Mouse (Mus musculus) layer of hippocampus, postnatal 25 days (tissue): ENCODE data around the gene Pdzk1. TPM values are rescaled to one million over a fixed set of nuclear protein-coding genes. Genes with fewer than 3 reads are reported as not detected.
A peak's percentile ranks its signal among the peaks of the same experiment; 100 is the strongest.

Experiments
- DNase-seq, 2 experiments: peaks; one replicate each; pipeline ENCODE4 v3.0.0; 2022; ENCODE audit warnings: mixed read lengths in 2 of 2, low spot score in 1 of 2; ENCODE audit errors: extremely low spot score in 1 of 2
- total RNA-seq, 2 experiments: library from RNA; stranded (reverse); gene quantifications; 2 replicates each; pipeline ENCODE4 v1.2.3; 2021

The Pdzk1 gene
- total RNA-seq, 2 experiments from 2014 or later: 0.22 to 0.35 TPM

DNA sequence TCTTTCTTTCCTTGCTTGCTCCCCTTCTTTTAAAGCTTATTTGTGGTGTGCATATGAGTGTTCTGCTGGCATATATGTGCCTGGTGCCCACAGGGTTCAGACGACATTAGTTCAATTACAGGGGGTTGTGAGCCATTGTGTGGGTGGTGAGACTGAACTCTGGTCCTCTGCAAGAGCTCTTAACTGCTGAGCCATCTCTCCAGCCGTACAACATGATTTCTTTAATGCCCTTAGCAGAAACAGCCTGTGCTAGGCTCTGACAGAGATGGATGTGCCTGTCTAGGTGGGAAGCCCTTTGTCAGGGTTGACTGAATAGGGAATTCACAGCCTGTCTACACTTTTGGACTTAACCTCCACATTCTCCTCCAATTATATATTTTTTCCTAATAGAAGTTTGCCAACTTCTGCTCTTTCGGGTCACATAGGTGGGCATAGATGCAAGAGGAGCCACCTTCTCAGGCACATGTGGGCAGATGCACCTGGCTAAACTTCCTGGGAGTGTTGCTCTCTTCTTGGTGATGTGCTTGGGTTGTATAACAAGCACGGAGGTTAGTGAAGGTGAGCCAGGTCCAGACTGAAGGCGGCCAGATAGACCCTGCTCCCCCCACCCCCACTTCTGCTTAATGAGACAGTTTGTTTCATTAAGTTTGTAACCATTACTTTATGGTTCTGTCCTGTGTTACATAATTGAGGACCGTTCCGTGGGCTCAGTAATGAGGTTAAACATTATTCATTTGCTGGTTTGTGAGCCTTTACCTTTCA is 5.7 kb downstream of the Pdzk1 start:
- no peak for DNase-seq

- DNase-seq: no peak
Observed at GRCm38 (mm10) chr3:96836414-96836813, 7.3 kb downstream of the Pdzk1 start.

DNA sequence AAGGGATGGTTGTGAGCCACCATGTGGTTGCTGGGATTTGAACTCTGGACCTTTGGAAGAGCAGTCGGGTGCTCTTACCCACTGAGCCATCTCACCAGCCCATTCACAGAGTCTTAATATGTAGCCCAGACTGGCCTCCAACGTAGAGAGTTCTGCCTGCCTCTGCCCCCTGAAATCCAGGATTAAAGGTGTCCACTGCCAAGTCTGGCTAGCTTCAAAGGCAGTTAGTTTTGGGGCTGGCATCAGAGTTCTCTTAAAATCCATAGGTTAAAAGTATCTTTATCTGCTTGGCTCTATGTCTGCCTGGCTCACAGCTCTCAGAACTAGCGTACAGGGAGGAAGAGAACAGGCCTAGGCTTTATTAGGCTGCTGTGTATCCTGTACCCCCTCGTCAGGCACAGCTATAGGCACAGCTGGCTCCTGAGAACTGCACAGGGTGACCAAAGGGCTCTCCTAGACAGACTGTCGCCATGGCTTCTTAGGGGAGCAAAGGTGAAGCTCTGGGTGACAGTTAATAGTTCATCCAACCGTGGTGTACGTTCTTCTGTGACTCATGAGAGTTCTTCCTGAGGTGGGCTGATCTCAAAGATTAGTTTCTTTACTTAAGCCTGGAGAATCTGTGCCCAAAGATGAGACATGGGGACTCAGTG is 10.0 kb downstream of the Pdzk1 start:
- DNase-seq: no peak

- no peak for DNase-seq
Observed at GRCm38 (mm10) chr3:96845191-96845590, 16.1 kb downstream of the Pdzk1 start.

DNA sequence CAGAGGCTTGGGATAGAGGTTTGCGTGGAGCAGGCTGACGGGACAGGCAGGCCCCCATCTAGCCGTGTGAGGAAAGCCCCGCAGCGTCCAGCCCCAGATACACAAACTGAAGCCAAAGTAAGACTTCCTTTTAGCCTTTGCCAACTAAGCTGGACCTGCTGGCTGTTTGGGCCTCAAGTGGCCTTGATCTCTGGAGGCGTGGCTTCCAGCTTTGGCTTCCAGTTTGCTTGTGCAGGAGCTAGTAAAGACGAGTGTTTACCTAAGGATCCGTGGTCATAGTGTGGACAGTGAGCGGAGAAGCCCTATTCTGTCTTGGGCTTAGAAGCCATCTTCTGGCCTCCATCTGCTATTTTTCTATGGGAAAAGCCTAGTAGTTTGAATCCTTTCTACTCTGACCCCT is 16.7 kb downstream of the Pdzk1 start:
- no peak for DNase-seq

- DNase-seq: no peak
Observed at GRCm38 (mm10) chr3:96846985-96847384, 17.9 kb downstream of the Pdzk1 start.

DNA sequence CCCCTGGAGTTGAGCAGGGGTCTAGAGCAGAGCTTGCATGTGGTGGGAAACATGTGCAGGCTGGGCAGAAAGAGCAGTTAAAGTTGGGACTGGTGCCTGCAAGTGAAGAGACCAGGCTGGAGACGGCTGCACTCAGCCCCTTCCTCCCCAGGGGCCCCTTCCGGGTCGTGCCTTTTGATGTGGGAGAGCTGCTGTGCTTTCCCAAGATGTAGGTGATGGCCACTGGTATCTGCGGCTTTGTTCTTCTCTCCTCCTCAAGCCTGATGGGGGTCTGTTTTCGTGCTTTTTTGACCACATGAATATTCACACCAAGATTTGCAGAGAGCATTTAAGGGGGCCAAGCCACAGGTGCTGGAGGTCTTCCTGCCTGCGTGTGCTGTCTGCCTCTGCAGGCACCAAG is 18.6 kb downstream of the Pdzk1 start:
- no peak for DNase-seq

- peak in 1 of 2 experiments; percentile 21 for DNase-seq
Observed at GRCm38 (mm10) chr3:96848470-96848869, 19.4 kb downstream of the Pdzk1 start.

GRCm38 (mm10) chr3:96849168-96849727 is 20.2 kb downstream of the Pdzk1 start:
- no peak for DNase-seq

- no peak for DNase-seq
Observed at GRCm38 (mm10) chr3:96852561-96852960, 23.5 kb downstream of the Pdzk1 start.

DNA sequence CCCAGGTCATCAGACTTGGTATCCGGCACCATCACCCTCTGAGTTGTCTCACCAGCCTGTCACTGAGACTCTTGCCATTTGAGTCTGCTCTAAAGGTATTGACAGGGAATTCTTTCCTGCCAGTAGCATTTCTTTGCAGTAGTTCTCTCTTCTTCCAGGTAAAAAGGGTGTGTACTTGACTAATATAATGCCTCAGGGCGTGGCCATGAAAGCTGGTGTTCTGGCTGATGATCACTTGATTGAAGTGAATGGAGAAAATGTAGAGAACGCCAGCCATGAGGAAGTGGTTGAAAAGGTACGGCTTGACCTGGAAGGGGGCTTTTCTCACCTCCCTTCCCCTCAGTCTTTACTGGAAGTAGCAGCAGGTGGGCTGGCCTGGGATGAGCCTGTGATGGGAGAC is 25.3 kb downstream of the Pdzk1 start:
- no peak for DNase-seq

DNA sequence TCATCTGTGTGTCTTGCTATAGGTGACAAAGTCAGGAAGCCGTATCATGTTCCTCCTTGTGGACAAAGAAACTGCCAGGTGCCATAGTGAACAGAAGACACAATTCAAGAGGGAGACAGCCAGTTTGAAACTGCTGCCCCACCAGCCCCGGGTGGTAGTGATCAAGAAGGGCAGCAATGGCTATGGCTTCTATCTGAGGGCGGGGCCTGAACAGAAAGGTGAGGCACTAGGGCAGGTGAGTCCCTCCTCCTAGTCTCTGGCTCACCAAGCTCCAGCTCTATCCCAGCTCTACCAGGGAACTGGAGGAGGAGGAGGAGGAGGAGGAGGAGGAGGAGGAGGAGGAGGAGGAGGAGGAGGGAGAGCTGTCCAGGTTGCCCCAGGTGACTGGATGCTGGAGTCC is 26.7 kb downstream of the Pdzk1 start:
- DNase-seq: no peak

DNA sequence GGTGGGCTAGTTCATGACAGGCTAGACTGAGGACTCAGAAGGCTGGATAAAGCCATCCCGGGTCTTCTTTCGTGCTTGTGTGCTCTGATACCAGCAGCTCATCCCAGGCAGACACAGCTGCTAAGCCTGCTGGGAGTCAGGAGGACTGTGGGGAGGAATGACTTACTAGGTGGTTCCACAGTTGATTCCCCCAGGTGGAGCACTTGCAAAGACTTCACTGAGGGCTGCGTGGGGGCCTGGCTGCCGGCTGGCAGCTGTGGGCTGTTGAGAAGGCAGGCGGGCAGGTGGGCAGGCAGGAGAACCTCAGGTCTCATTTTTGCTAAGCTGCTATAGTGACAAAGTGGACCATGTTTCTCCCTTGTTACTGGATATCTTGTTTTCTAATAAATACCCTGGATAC is 31.4 kb downstream of the Pdzk1 start:
- no peak for DNase-seq

- DNase-seq: no peak
Observed at GRCm38 (mm10) chr3:96867863-96868262, 38.8 kb downstream of the Pdzk1 start.

- DNase-seq: no peak
Observed at GRCm38 (mm10) chr3:96868566-96868965, 39.5 kb downstream of the Pdzk1 start.

DNA sequence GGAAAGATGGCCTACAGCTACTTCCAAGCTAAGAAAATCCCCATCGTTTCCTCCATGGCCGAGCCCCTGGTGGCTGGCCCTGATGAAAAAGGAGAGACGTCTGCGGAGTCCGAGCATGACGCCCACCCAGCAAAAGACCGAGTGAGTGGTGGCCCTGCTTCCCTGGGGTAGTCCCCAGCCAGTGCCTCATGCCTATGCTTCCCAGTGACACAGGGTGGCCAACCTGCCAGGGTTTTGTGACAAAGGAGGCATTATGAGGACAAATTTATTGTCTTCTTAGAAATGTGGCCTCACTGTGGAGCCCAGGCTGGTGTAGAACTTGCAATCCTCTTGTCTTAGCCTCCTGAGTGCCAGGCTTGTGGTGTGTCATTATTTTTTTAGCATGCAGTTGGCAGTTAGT is 40.0 kb downstream of the Pdzk1 start:
- DNase-seq: no peak

DNA sequence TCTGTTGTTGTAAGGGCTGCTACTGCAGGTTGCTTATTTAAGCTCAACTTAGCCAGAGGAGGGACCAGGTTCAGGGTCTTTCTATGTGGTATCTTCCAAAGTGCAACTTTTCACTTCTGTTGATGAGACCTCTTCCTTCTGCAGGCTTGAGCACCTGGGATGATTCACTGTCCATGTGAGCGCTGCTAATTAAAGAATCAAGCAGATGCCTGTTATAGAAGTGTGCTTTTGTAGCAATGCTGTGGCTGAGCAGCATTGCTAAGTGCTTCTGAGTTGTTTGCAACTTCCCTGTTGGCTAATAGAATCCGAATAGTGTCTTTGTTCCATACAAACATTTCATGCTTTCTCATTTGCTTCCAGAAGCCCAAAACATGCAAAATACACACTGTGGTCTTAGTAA is 41.2 kb downstream of the Pdzk1 start:
- no peak for DNase-seq

- no peak for DNase-seq
Observed at GRCm38 (mm10) chr3:96871070-96871469, 42.0 kb downstream of the Pdzk1 start.

GRCm38 (mm10) chr3:96872501-96872900 is 43.4 kb downstream of the Pdzk1 start:
- DNase-seq: no peak

- DNase-seq: no peak
Observed at GRCm38 (mm10) chr3:96874808-96875571, 45.9 kb downstream of the Pdzk1 start.

DNA sequence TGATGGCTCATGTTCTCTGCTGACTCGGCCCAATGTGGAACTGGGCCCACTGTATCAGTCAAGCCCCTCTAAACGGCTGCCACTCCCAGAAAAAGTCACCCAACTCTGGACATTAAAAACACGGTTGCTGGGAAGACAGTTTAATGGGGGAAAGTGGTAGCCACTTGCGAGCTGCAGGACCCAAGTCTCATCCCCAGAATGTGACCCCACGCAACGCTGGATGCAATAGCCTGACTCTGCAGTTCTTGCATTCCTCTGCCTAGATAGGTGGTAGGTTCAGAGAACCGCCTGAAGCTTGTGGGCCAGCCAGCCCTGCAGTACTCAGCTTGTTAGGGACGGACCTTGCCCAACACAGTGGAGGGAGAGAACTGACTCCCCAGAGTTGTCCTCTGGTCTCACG is 50.5 kb downstream of the Pdzk1 start:
- no peak for DNase-seq
